Mouse (Mus musculus): ENCODE results near the gene Pir.
A peak's percentile ranks its signal among the peaks of the same experiment; 100 is the strongest.

The Pir gene

DNA sequence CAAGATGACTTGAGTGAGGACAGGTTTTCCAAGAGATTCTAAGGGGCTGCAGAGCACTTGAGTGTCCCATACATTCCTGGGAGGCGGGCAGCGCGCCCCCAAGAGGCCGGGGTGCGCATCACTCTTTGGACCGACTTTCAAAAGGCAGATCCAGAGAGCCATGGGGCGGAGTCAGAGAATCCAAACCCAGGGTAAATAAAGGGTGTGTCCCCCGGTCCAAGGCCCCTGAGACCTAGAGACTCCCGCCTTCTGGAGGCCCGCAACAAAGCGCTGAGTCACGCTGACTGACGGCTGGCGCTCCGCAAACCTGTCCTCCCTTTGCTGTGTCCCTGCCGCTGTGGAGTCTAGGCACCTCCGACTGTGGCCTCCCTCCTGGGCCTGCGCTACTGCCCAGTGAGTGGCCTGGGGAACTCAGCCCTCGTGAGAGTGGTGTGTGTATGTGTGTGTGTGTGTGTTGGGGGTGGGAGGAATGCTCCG, at the start of gene Pir:
Pir (plus strand) TSS at position 87 of the 477 bp plus-strand sequence.
- peak; percentile 12 for DNase-seq

DNA sequence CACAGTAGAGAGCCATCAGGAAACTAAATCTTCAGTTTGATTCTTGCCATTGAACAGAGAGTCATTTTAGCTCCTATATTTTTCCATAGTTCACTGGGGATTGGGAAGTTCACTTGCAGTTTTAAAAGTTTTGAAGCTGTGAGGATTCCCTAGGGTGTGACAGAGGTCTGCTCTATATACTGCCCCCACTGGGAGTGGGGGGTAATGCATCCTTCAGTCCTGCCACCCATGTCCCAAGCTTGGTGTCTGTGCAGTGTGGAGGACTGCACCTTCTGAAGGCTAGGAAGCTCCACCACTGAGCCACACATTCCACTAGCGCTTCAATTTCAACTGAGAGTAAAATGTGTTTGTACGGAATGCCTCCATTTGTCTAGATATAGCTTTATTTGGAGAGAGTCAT, 47.2 kb upstream of the Pir start:
- no peak for DNase-seq

DNA sequence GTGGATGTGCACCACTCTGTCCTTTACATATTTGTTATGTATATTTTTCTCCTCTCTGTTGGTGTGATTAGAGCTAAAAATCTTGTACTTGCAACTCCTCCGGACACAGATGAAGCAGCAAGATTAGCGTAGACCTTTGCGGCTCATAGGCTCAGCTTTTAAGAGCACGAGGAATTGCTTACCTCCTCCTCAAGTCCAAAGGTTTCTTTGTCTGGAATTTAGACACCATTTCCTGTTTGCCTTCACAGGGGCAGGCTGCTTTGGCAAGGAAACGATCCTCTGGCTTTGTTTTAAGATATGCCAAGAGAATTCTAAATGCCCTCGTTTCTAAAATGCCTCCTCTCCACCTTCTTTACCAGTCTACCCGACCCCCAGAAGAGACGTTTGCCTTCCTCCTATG, 35.8 kb upstream of the Pir start:
- no peak for DNase-seq

DNA sequence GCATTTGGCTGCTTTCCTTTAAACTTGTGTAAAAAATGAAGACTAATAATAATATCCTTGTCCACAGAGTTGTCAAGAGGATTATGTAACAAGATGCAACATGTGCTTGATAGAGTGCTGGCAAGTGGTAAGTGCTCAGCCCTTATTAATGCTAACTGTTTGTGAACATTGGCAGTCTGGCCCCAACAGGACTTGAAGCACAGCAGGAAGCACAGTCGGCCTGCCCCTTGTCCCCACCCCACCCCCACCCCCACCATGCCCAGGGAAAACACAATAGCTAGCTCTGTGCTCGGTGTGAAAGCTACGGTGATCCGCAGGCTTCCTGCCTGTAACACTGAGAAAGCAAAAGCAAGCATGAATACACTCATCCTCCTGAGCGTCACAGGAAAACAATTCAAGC, 23.5 kb upstream of the Pir start:
- DNase-seq = no peak

DNA sequence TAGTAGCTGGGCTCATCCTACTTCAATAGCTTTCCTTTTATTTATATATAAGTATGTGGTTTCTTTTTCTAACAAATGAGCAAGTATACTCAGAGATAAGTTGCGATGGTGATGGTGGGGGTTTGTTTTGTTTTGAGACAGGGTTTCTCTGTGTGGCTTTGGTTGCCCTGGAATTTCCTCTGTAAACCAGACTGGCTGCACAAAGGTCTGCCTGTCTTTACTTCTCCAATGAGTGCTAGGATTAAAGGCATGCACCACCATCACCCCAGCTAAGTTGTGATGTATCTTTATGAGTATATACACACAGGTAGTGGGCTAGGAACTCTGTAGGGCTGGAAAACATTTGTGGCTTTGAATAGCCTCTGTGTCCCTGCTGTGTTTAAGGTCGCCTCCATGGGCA, 22.4 kb upstream of the Pir start:
- no peak for DNase-seq

DNA sequence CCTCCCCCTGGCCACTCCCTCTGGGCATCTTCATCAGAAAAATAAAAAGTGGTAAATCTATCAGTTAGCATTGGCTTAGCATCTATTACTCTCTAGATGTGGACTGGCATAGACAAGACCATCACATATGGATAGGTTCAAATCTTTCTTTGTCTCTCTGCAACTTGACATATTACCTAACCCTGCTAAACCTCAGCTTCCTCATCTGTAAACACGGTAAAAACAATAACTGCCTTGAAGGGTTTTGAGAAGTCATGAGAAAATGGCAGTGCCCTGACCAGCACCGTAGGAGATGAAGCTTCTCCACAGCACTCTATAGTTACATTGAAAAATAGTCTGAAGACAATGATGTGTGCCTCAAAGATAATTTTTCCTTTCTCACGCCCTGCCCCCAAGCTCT, 12.6 kb upstream of the Pir start:
- DNase-seq = no peak

- no peak for DNase-seq
Observed at GRCm38 (mm10) chrX:164258057-164258456, 11.1 kb upstream of the Pir start, which contains the start of gene Bmx. Gene Bmx, minus strand, starts transcription at chrX:164258193.

DNA sequence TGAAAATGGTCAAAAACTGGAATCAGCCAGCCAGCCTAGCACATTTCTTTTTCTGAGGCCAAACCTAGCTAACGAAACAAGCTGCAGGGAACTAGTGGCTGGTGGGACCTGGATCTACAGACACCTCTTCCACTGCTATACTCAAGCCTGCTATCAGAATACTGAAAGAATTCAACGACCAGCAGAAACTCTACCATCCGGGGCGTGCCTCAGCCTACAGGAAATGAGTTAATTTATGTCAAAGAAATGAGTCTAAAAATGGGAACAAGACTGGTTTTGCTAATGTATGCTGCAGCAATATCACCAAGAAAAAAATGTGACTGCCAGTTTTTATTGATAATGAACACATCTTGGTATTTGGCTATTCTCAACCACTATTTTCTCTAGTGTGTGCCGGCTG, 10.5 kb upstream of the Pir start:
- no peak for DNase-seq

- no peak for DNase-seq
Observed at GRCm38 (mm10) chrX:164262286-164262685, 6.9 kb upstream of the Pir start.

DNA sequence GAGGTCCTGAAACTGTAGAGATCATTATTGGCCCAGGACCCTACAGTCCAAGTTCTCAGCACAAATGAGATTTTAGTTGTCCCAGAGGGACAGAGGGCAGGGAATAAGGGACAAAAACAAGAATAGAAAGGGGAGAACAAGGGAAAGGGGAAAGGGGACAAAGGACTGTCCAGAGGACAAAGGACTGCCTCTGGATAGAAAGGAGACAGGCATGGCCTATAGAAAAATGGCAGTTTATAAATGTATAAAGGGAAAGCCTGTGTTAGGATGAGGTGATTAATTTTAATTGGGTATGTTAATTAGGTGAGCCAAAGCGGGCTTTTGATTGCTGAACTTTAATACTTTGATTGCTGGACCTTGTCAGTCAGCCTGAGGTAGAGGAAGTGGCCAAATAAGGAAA, 4.3 kb upstream of the Pir start:
- no peak for DNase-seq

- DNase-seq = no peak
Observed at GRCm38 (mm10) chrX:164270603-164271002, 1.4 kb downstream of the Pir start.

DNA sequence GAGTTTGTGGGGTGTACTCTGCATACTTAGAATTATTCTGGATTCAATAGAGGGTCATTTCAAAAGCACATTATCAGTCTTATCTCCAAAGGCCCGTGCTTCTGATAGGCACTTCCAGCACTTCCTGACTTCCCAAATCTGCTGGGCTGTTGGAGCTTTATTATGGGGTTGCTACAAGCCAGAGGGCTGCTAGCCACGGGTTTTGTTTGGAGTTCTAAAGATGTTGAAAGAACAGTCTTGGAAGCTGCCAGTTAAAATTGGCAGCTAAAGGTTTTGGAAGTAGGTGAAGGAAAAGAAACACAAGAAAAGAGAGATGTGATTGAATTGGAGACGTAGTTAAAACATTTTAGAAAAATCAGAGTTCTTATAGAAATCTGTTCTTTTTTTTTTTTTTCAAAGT, 6.4 kb downstream of the Pir start:
- DNase-seq = no peak

DNA sequence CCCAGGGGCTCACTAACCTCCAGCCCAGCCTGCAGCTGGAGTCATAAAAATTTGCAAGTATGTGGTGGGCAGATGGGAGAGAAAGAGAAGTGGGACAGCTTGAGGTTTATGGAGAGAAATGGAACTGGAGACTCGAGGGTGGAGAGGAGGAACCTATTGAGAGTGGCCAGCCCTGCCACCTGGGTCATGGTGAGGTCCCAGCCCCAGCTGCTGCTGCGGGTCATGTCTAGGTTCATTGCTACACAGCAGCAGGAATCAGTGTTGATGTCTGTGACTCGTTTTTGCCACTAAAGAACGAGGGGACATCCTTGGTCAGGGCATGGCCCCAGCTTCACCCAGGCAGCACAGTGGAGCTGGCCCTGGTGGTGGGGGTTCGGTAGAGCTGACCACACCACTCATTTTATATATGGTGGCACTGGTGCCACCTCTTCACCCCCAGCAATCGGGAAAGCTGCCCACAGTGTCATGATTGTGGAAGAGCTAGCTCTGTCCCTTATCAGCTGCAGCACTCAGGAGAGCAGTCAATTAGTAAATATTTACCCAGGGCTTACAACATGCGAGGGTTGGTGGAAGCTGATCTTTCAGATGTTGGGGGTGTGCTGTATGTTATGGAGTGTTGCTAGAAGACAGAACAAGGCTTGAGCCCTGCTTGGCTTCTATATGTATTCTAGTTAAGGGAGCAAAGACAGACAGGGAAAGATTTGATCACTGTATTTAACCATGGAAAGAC, 11.9 kb downstream of the Pir start:
- DNase-seq = no peak

DNA sequence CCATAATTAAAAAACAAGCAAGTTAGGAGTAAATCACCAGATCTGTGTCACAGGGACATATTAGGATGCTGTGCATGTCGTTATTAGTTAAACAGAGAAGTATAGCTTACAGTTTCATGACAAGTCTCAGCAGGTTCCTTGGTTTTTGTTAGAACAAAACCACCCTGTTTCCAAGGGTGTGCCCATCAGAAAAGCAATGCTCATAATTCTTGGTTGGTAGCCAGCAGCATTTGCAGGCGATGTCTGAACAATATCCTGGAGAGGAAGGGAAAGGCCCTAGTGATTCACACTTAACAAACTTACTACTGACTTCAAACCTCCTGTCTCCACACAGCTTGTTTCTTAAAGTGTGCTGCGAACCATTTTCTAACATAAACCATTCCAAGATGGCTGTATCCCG, 14.6 kb downstream of the Pir start:
- no peak for DNase-seq

DNA sequence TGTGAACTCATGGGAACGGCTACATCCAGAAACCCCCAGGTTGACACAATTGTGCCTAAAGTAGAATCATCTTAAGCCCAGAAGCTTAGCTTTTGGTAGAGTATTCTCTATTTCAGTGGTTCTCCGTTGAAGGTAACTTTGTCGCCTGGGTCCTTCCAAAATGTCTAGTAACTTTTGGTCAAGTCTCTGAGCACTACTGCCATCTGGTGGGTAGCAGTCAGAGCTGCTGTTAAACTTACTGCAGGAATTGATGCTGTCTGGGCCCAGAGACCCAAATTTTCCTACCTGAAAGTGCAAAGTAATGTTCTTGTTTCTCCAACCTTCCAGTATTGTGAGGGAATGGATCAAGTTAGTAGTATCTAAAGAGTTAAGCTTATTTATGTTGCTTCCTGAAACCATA, 17.9 kb downstream of the Pir start:
- DNase-seq = peak; percentile 2

DNA sequence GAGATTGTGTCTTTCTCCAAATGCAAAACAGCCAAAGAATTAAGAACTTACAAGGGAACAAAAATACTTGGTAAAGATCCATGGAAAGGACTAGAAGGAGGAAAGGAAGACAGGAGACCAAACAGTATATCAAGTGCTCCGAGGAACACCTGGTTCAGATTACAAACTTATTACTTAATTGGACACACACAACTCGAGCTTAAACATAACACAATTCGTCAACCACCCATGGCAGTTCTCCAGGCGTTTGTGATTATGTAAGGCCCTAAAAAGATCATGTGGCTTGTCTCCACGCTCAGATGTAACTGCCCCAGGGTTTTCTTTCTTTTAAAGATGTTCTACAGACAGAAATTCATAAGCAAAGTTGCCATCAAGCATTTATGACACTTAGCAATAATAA, 22.0 kb downstream of the Pir start:
- no peak for DNase-seq

- DNase-seq = no peak
Observed at GRCm38 (mm10) chrX:164306250-164306649, 37.1 kb downstream of the Pir start.

- DNase-seq = no peak
Observed at GRCm38 (mm10) chrX:164313876-164314275, 44.7 kb downstream of the Pir start.

DNA sequence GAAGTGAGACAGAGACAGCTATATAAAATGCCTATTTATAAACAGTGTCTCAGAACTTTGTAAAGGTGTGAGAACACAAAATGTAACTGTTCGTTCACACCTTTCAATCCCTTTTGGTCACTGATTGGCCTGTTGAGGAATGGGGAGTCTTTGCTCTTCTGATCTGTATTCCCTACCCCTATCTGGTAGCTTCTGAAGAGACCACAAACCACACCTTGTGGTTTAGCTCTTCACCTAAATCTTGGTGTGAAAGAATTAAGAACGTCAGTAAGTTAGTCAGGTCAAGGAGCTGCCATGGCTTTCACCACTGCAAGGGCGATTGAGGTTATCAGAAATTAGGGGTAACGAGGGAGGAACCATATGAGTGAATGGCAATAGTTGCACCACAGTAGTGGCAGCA, 49.4 kb downstream of the Pir start:
- no peak for DNase-seq

- no peak for DNase-seq
Observed at GRCm38 (mm10) chrX:164320031-164320430, 50.9 kb downstream of the Pir start.

DNA sequence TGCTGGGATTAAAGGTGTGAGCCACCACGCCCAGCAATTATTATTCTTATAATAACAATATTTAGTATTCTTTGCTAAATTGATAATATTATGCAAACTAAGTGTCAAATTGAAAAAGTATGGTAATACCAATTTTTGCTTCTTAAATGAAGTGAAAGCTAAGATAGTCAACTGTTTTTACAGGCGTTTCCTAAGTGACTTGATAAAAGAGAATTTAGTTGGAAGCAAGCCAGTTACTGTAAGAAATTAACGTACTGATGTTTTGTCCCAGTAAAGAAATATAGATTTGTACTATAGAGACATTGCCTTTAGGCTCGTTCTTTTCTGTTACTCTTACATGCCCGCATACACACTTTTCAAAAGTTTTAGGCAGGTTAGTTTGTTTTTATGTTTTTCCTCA, 53.3 kb downstream of the Pir start:
- no peak for DNase-seq

GRCm38 (mm10) chrX:164323391-164323913, 54.3 kb downstream of the Pir start:
- no peak for DNase-seq

DNA sequence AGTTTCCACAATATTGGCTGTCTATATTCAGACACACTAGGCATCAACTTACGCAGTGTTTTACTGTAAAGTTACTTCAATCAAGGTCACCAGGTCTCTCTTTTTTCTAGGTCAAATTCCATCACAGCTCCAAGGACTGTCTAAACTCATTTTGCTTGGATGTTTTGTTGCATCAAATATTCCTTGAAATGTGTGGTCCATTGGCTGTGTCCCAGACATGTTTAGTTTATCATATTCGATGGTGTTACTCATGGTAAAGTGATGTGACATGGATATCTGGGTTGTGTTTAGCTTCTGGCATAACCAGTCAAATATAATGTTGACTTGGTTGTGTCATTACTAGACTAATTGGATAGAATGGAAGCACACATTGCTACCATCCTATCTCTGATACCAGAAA, 61.2 kb downstream of the Pir start:
- DNase-seq = no peak

DNA sequence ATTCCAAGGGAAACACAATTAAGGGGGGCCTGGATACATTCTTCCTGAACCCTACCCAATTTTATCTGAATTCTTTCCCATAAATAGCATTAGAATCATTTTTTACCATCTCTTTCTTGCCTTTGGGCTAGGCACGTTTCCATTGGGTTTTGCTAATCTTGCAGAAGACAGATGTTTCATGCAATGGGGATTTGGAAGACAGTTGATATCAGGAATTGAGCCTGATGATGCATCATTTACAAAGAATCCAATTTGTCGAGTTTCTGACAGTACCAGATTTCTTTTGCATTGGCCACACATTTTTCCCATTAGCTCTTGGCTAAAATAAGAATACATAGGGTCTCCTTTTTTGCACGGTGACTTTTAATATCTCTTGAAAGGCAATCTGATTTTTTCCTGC, 61.6 kb downstream of the Pir start:
- no peak for DNase-seq

- no peak for DNase-seq
Observed at GRCm38 (mm10) chrX:164338591-164338990, 69.4 kb downstream of the Pir start.

All from right cerebral cortex, postnatal 4 days (tissue).